Mouse (Mus musculus) E14TG2a.4 (cell line): Measurements from ENCODE around the gene Evc2.

ENCODE experiments used
- CTCF ChIP-seq: conservative IDR thresholded peaks from 2 replicates; pipeline ENCODE4 v1.5.1; 2014; ENCODE audit warnings: low read length
- NANOG ChIP-seq: IDR thresholded peaks from 2 replicates; pipeline ENCODE4 v1.6.1; 2014; ENCODE audit warnings: borderline replicate concordance, low read length, mixed read lengths
- POU5F1 ChIP-seq: IDR thresholded peaks from 2 replicates; pipeline ENCODE4 v1.6.1; 2014; ENCODE audit warnings: low read length, borderline replicate concordance

GRCm38 (mm10) chr5:37380641-37381040, 42.3 kb downstream of the Evc2 start:
- TF ChIP-seq CTCF (no peak), POU5F1 (no peak), NANOG (no peak)
